Mouse (Mus musculus) monocyte, adult 59 days (primary cell): ENCODE measurements around the gene Ybx1. TPM values are rescaled to one million over a fixed set of nuclear protein-coding genes. Genes with fewer than 3 reads are reported as not detected.

Experiments used
- total RNA-seq, 2 experiments: library from RNA; stranded (reverse); gene quantifications; one replicate each; pipeline ENCODE4 v1.2.4; 2023

Gene Ybx1
- 100 to 1,000 TPM; 400 to 434 TPM for total RNA-seq

GRCm38 (mm10) chr4:119294415-119295133 lies at the start of gene Ybx1:
Gene Ybx1 (minus strand): TSS chr4:119294604.

GRCm38 (mm10) chr4:119320131-119320830 lies 25.9 kb upstream of the Ybx1 start, which contains the start of gene Ppih:
Gene Ppih (minus strand): TSS chr4:119320546.

GRCm38 (mm10) chr4:119255351-119255750 lies 39.1 kb downstream of the Ybx1 start, which contains the start of gene Cldn19:
Gene Cldn19 (plus strand): TSS chr4:119255414.

GRCm38 (mm10) chr4:119232410-119233255 lies 61.8 kb downstream of the Ybx1 start, which contains the start of the genes AU022252 and P3h1:
Gene AU022252 (minus strand): TSS chr4:119232712.
Gene P3h1 (plus strand): TSS chr4:119232915.

Other genes with a start within 250 kb of the Ybx1 start
- gene Slc2a1, start 185.9 kb downstream of the Ybx1 start, total RNA-seq, result 10 to 100 TPM; 21.9 to 22.1 TPM
- 1 to 10 TPM; 6.4 to 8.5 TPM for gene Zfp691, start 120.4 kb downstream of the Ybx1 start, total RNA-seq
- under 1 TPM; 0.18 to 0.55 TPM for gene Ermap, start 104.6 kb downstream of the Ybx1 start, total RNA-seq
- 10 to 100 TPM; 11.4 to 15.5 TPM for gene Svbp, start 99.3 kb downstream of the Ybx1 start, total RNA-seq
- under 1 TPM in 1 of 2 experiments, not detected in 1; 0.34 TPM for gene Tmem269, start 76.4 kb downstream of the Ybx1 start, total RNA-seq
- 1 to 10 TPM; 5.2 to 7.4 TPM for gene AU022252, start 61.9 kb downstream of the Ybx1 start, total RNA-seq
- gene P3h1, start 61.7 kb downstream of the Ybx1 start, total RNA-seq, result 1 to 10 TPM; 3.5 to 4.1 TPM
- gene Cldn19, start 39.2 kb downstream of the Ybx1 start, total RNA-seq, result not detected
- gene Ppih, start 25.9 kb upstream of the Ybx1 start, total RNA-seq, result 10 to 100 TPM; 14.7 to 19.5 TPM
- gene Ccdc30, start 120.9 kb upstream of the Ybx1 start, total RNA-seq, result not detected
- 1 to 10 TPM; 2.7 to 4.2 TPM for gene Ppcs, start 127.8 kb upstream of the Ybx1 start, total RNA-seq
- gene Zmynd12, start 128.2 kb upstream of the Ybx1 start, total RNA-seq, result not detected
- gene Rimkla, start 198.0 kb upstream of the Ybx1 start, total RNA-seq, result not detected
- 10 to 100 TPM; 49.9 to 52.6 TPM for gene Foxj3, start 242.4 kb upstream of the Ybx1 start, total RNA-seq
- gene Frg2f1, start 244.9 kb upstream of the Ybx1 start, total RNA-seq, result 1 to 10 TPM; 4.6 to 5.1 TPM